Mouse (Mus musculus) myocyte (in vitro differentiated cells): Measurements from ENCODE around the gene Dbf4.

Source experiments
- CEBPB ChIP-seq: IDR thresholded peaks from 2 replicates; pipeline ENCODE4 v1.6.1; 2011; ENCODE audit warnings: mild to moderate bottlenecking, moderate library complexity; ENCODE audit not compliant: poor library complexity, insufficient read depth, severe bottlenecking
- MYOG ChIP-seq, 3 experiments: IDR thresholded peaks; one replicate each; pipeline ENCODE4 v1.6.1; 2011; ENCODE audit warnings: control low read depth in 2 of 3, low read depth in 2 of 3, mild to moderate bottlenecking in 2 of 3; ENCODE audit not compliant: insufficient read length in 2 of 3, control insufficient read depth in 1 of 3, insufficient read depth in 1 of 3
- POLR2A ChIP-seq: IDR thresholded peaks from one replicate; pipeline ENCODE4 v1.6.1; 2011; ENCODE audit warnings: low read depth, mild to moderate bottlenecking, control low read depth, moderate library complexity; ENCODE audit not compliant: insufficient read length
- POLR2AphosphoS2 ChIP-seq: IDR thresholded peaks from one replicate; pipeline ENCODE4 v1.6.1; 2011; ENCODE audit warnings: low read depth, control low read depth; ENCODE audit not compliant: insufficient read length
- TCF12 ChIP-seq: IDR thresholded peaks from one replicate; pipeline ENCODE4 v1.6.1; 2011; ENCODE audit warnings: mild to moderate bottlenecking, control low read depth; ENCODE audit not compliant: poor library complexity, insufficient read depth, severe bottlenecking
- USF1 ChIP-seq: IDR thresholded peaks from one replicate; pipeline ENCODE4 v1.6.1; 2011; ENCODE audit warnings: low read depth, mild to moderate bottlenecking, control low read depth, moderate library complexity

DNA sequence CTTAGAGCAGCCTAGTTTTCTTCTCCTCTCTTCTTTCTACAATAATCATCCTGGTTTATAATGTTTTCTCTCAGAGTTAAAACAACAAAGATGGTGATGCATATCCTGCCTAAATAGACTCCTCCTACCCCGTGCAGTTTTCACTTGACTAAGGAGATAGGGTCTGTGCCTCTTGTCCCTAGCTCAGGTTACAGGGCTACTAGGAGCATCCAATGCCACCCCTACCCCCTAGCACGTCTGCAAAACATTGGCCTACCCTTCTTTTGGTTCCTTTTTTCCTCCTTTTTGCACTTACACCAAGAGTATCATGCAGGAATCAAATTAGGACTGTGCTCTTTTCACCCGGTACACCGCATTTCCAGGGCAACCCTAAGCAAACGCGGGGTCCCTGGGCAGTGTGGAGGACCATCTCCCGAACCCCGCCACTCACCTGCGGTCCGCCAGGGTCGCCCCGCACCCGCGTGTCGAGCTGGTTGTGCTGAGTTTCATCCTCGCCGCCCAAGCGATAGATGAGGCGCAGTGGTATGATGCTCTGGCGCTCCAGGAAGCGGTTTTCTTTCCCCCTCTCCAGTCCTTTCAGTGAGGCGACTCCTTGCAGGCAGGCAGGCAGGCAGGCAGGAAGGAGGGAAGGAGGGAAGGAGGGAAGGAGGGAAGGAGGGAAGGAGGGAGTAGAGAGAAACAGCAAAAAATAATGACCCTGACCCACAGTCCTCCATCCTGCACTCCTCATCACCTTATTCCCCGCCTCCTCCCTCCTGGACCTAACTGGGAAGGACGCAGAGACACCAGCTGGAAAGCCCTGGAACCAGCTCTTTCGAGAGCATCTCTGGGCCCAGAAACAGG lies 55.5 kb downstream of the Dbf4 start:
- TF ChIP-seq POLR2A (no peak), USF1 (no peak), TCF12 (no peak), MYOG (IDR thresholded peaks at IDR 0.05; ENCODE audit: control insufficient read depth in 1 of 3, insufficient read depth in 1 of 3, insufficient read length in 2 of 3, low read depth in 2 of 3) (no peak), CEBPB (no peak), POLR2AphosphoS2 (no peak)
